Mouse (Mus musculus) CD4-positive, CD25-positive, alpha-beta regulatory T cell, adult 2 months (primary cell): ENCODE data around the gene Ceacam1.
"Not testable (repeated sequence)": the region's sequence is repeated elsewhere in the genome, so short reads cannot be mapped to it uniquely, and the experiment has no call there.

Experiments used
- DNase-seq: peaks from one replicate; pipeline ENCODE4 v3.0.0-alpha.2; 2012; ENCODE audit warnings: low read depth, low spot score

Gene Ceacam1

DNA sequence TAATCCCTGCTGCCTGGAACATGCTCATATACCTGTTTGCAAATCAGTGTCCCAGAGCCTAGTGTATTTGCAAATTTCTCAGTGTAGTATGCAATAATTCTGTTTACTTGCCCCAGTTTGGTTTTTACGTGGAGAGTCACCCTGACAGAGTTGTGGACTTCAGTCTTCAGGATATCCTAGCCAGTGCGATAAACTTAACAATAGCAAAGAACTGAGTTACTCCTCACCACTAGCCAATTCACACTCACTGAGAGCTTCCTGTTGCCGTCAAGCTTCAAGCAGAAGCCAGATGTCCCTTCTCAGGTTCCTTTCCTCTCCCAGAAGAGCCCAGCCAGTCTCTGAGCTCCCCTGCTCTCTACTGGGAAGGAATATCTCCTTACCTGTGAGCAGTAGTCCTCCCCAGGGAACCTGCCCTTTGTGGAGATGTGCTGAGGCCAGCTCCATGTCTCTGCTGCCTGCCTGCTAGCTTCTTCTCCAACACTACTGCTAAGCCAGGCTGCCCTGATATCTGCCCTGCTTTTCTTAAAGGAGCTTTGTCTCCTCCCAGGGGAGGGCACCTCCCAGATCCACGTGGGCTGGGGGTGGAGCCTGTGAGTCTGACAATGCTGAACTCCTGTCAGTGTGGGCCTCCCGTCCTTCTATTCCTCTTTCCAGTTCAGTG, at the start of gene Ceacam1:
Gene Ceacam1, minus strand, starts transcription at position 513 of the 661 bp plus-strand sequence.
- peak; percentile 32 for DNase-seq

DNA sequence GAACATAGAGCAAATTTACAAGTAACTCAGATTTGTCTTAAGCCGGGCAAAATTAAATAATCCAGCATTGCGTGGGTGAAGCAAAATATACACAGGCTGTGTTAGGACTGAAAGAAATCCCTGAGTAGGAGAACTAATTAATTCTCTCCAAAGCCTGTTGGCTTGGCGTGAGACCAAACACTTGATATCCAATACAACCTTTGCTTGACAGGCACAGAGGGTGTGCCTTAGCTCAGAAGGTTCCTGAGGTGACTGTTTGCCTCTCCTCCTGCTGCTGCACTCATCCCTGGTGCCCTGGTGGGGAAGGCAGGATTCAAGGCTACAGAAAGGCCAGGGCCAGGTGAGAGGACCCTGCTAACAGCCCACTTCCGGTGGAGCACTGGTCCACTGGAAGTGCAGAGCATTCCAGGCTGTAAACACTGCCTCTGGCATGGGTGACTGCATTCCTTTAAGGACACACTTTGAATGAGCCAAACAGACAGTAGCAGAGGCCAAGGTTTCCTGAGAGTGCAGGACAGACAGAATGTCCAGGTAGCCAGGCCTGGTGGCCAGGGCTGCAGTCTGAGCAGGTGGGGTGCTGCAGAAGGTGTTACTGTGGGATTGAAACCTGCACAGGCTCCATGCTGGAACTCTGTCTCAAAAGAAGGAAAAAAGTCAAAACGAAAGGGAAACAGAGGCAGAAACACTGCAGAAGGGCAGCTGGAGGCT, 38.8 kb upstream of the Ceacam1 start:
- DNase-seq = not testable (repeated sequence)

DNA sequence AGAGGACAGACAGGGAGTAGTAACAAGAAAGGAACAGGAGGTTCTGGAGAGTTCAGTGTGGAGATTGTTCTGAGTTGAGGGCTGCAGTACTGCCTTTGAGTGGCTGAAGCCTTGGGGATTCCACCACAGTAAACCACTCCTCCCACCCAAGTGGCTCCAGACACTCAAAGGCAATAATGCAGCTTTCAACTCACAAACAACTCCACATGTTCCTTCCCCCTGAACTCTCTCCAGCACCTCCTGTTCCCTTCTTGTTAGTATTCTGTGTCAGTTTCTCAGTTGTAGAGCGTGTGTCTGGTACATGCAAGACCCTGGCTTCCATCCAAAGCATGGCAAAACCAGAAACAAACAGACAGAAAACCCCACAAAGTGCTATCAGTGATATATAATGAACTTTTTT, 38.3 kb upstream of the Ceacam1 start:
- not testable (repeated sequence) for DNase-seq

DNA sequence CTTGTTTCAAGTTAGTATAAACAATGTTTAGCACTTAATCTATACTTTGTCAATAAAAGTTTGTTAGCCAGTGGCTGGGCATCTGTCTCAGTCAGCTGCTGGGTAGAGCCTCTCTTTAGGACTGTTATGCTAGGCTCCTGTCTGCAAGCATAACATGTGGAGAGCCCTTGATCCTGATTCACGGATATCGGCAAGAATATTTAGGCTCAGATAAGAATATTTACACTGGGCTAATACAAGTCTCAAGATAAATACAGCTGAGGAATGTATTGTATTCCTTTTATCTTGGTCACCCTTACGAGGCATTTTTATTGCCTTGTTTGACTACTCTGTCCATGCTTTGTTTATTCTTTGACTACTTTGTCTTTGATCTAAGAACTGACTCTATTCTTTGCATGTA, 32.5 kb upstream of the Ceacam1 start:
- no peak for DNase-seq

DNA sequence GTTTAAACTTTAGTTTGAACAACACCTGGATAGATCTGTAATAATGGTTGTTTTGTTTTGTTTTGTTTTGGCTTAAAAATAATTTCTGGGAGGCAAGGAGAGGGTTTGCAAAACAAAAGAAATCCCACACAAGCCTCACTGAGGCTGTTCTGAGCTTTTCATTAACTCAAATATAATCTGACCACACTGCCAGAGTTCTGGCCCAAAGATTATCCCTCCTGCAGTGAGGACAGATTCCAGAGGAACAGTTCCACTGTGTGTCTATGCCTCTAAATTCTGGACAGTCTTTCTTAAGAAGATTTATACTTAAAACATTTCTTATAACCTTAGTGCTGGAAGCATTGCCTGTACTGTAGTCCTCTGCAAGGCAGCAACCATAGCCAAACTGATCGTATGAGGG, 17.2 kb upstream of the Ceacam1 start:
- DNase-seq = no peak

DNA sequence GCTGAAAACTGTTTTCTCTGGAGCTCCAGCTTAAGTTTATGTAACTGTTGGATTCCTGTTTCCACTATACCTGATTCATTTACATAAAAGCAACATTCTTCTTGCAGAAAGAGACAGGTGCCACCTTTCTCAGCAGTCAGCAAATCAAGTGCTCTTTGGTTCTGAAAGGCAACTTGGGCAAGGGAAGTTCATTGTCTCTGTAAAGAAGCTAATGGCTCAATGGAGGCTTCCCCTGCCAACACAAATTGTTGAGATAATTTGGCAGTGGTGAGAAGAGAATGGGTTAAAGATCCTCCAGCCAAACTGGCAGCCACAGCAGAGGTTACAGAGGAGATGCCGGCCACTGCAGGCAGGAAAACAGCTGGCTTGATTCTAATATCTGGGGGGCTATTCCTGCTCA, 13.3 kb upstream of the Ceacam1 start:
- not testable (repeated sequence) for DNase-seq

DNA sequence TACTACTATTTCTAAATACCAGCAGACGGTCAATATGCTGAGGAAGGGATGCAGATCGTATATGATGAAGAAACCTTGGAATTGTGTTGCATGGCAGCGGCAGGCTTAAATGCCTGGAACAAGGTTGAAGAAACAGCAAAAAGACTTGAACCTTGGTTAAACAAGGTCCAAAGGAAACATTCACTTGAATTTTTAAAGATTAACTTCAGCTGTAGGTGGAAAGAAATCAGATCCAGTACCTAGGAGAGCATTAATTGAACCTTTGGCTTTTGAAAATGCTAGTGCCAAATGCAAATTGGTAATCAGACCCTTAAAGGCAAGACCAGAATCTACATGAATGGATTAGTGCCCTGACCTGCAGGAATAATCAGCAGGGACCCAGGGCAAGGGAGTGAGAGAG, 12.0 kb upstream of the Ceacam1 start:
- DNase-seq = not testable (repeated sequence)

DNA sequence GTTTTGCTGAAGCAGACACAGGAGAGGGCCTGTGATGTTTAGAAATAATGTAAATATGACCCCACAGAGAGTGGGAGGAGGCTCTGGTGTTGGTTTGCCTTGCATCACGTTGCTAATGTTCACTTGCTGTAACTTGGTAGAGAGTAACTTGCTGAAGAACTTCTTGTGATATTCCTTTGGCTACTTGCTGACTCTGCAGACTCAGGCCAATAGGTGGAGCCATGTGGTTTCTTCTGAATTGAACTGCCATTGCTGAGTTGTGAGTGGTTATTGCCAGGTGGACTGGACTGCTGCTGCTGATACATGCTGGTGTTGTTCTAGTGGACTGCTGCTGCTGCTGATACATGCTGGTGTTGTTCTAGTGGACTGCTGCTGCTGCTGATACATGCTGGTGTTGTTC, 8.8 kb upstream of the Ceacam1 start:
- DNase-seq = peak; percentile 12

DNA sequence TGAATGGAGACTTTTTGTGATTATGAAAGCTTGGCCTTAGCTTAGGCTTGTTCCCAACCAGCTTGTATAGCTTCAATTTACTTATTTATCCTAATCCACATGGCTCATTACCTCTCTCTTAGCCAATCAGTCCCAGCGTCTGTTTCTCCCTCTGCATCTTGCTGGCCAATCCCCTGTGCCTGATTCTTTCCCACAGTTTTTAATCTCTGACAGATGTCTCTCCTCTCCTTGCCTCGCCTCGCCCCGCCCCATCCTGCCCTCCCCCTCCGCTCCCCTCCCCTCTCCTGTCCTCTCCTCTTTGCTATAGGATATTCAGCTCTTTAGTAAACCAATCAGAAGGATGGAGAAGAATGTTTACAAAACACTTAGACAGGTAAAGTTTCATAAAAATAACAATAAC, 7.7 kb upstream of the Ceacam1 start:
- no peak for DNase-seq

DNA sequence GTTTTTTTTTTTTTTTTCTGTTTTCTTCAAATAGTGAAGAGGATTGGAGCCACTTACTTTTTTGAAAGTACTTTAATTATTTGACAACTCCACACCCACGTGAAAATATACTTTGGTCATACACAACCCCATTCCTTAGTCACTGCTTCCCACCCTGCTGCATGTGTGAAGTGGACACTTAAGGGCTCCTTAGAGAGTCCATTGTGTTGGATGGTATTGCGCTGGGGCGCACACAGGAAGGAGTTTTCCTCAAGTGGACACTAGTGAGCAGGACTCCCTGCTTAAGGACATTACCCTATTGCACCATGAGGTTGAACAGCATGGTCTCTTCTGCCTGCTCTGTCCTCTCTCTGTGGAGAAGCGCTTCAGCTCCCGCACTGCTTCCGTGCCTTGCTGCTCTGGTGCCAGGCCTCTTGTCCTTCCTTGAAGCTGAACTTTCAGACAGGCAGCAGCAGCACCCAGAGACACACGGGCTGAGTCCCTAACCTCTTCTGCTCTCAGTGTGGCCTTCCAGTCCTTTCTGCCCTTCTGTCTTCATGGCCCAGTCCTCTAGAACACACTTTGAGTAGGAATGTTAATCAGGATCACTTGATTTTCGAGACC, 5.8 kb upstream of the Ceacam1 start:
- no peak for DNase-seq

DNA sequence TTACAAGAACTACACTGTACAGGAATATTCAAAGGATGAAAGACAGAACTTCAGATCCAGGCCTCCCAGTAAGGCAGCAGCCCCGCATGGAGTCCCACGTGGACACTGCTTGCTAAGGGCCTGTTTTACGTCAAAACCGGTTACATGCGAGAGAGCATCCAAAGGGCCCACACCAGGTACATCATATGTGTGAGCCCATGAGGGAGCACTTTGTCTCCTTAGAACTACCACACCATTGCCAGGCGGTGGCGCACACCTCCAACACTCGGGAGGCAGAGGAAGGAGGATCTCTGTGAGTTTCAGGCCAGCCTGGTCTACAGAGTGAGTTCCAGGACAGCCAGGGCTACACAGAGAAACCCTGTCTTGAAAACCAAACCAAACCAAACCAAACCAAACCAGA, 3.4 kb upstream of the Ceacam1 start:
- DNase-seq = peak; percentile 22

DNA sequence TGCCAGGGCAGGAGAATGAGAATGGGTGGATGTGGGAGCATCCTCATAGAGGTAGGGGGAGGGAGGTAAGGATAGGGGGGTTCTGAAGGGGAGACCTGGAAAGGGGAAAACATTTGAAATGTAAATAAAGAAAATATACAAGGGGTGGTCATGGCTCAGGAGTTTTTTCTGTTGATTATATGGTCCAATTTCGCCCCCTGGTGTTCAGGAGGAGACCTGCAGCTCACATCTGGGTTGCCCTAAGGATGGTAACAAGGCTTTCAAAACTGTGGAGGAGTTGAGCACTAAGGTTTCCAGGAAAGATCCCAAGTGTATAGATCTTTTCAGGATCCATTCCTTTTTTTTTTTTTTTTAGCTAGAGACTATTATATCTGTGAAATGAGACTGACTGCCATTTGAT, 2.0 kb upstream of the Ceacam1 start:
- DNase-seq = peak; percentile 31

DNA sequence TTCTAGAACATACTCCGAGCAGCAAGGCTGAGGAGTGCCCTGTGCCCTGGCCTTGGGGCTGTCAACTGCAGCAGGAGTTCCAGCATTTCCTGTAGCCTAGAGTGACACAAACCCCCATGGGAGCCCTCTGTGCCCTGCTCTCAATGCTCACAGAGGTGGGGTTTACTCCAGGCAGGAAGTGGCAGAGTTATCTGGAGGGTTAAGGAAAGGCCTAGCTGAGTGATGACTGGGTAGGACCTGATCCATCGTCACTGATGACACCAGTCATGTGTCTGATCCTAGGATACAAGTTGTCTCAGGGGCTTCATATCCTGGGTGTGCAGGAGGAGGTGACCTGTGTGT, 320 bp upstream of the Ceacam1 start:
- DNase-seq = not testable (repeated sequence)

DNA sequence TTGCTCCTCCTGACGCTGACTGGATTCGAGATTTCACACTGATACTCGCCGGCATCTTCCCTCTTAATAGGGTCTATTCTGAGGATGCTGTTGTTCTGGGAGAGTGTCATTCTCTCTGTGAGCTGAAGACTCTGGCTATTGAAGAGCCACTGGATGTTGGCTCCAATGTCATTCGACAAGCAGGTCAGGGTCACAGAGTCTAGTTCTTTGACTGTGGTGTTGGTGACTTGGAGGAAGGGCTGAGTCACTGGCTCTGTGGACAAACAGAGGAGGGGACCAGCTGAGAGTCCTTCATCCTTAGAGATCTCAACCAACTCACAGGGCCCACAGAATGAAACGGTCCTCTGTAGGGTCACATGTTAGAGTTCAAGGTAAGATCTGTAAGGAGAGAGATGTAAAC, 5.6 kb downstream of the Ceacam1 start:
- not testable (repeated sequence) for DNase-seq

DNA sequence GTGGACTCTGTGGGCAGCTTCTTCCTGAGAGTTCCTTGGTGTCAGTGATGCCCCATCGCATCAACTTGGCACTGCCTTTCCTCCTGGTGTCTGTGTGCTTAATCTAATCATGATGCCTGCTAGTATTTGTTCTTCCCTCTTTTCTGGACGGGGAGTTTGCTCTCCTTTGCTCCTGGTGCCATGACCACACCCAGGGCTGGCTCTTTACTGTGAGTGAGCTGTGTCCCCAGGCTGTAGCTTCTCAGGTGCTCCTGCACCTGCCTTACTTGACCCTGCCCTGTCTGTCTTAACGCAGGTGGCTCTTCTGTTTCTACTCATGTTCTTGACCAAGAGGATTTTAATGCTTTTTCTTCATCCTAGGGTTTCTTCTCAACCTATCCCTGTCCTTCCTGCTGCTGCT, 11.8 kb downstream of the Ceacam1 start:
- not testable (repeated sequence) for DNase-seq

DNA sequence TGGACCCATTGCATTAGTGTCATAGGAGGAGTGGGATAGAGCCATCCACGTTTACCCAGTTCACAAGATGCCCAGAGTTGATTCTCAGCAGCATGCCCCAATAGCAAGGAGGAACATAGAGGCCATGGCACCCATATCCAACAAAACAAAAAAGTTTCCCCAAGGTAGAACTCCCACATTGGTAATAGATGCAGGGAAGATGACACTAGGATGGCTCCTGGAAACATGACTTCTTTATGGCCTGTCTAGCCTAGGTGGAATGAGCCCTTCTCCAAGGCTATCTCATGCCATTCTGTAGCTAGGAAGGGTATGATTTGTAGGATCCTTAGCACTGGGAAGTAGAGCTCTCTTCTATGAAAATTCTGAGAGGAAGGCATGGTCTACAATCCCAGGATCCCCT, 12.4 kb downstream of the Ceacam1 start:
- DNase-seq = no peak

DNA sequence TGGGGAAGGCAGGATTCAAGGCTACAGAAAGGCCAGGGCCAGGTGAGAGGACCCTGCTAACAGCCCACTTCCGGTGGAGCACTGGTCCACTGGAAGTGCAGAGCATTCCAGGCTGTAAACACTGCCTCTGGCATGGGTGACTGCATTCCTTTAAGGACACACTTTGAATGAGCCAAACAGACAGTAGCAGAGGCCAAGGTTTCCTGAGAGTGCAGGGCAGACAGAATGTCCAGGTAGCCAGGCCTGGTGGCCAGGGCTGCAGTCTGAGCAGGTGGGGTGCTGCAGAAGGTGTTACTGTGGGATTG, 15.4 kb downstream of the Ceacam1 start:
- DNase-seq = not testable (repeated sequence)

DNA sequence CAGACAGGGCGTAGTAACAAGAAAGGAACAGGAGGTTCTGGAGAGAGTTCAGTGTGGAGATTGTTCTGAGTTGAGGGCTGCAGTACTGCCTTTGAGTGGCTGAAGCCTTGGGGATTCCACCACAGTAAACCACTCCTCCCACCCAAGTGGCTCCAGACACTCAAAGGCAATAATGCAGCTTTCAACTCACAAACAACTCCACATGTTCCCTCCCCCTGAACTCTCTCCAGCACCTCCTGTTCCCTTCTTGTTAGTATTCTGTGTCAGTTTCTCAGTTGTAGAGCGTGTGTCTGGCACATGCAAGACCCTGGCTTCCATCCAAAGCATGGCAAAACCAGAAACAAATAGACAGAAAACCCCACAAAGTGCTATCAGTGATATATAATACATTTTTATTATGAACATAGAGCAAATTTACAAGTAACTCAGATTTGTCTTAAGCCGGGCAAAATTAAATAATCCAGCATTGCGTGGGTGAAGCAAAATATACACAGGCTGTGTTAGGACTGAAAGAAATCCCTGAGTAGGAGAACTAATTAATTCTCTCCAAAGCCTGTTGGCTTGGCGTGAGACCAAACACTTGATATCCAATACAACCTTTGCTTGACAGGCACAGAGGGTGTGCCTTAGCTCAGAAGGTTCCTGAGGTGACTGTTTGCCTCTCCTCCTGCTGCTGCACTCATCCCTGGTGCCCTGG, 15.9 kb downstream of the Ceacam1 start:
- DNase-seq = not testable (repeated sequence)

DNA sequence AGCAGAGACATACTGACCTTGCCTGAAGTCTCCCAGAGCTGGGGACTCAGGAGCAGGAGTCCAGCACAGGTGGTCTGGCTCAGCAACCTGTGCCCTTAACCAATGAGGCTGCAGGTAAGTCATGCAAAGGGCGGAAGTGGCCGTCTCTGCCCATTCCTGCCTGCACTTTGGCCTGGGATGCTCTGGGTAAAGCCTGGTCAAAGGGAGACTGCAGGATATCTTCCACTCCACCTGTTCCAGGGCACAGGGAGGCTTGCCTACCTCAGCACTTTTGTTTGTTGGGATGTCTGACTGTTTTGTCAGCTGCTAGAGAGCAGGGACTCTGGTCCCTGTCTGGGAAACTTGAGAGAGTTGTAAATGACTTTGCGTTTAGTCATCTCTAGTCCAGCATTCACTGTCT, 25.3 kb downstream of the Ceacam1 start:
- no peak for DNase-seq

DNA sequence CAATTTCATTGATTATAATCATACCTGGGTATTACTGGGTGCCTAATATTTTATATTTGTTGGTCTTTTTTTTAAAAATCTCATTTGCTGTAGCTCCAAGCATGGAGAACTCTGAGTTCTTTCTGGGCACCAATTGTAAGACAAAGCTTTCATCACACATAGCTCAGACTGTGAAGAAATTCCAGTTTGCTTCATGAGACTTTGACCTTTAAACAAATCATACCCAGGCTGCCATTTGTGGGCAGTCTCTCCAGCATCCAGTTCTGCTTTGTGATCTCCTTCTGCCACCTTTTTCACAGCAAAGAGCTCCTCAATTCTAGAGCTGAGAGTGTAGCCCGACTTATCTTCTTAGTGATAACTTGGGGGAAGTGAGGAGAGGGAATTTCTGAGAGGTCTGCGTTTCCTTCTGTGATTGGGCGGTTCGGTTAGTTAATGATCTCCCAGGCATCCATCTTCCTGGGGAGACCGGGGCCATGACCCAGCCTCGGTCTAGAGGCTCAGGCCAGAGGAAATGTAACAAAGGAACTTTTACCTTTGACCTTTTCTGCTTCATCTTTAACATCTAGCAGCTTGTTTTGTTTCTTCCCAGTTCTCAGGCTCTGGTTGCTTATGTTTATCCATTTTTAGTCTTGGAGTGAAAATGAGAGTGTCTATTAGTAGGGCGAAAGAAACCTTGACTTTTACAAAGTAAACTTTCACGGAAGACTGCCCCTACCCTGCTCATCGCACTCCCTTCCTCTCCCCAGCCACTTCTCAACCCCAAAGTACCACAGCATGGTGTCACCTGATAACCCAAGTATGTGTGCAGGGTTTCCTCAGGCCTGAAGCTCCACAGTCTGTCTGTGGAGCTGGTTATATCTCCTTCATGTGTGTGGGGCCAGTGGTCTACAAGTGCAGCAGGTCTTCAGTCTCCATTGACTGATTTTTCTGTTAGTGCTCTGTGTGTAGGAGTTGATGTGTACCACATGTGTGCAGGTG, 27.2 kb downstream of the Ceacam1 start:
- DNase-seq = no peak

DNA sequence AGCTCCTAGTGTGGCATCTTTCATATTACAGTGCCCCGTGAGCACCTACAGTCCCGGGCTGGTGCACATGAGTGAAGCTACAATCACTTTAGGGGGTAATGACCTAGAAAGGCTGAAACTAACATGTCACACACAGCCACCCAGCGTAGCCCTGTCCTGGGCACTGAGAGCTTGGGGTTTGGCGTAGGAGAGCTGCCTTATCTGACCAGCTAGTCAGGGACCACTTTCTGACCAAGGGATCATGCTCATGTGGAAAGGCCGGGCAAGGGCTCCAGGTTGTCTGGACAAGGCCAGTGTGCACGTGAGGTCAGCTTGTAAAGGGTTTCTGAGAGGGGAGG, 36.6 kb downstream of the Ceacam1 start:
- DNase-seq = no peak
